Mouse (Mus musculus) ES-Bruce4 (cell line): ENCODE measurements around the gene E330021D16Rik. TPM values are rescaled to one million over a fixed set of nuclear protein-coding genes. Genes with fewer than 3 reads are reported as not detected.
A peak's percentile ranks its signal among the peaks of the same experiment; 100 is the strongest.

ENCODE experiments used
- H3K27ac ChIP-seq: 2 replicates; pipeline ENCODE4 v1.5.1; 2012; ENCODE audit warnings: low read length, inconsistent platforms; ENCODE audit not compliant: insufficient read depth
- H3K27me3 ChIP-seq: 2 replicates; pipeline ENCODE4 v1.6.1; 2012; ENCODE audit warnings: mild to moderate bottlenecking, low read length, inconsistent platforms; ENCODE audit not compliant: control insufficient read depth, poor library complexity, insufficient read depth, severe bottlenecking
- H3K36me3 ChIP-seq: 2 replicates; pipeline ENCODE4 v1.6.1; 2012; ENCODE audit warnings: inconsistent platforms, mild to moderate bottlenecking, low read length, moderate library complexity; ENCODE audit not compliant: control insufficient read depth, poor library complexity, insufficient read depth, severe bottlenecking
- H3K4me1 ChIP-seq: one replicate; pipeline ENCODE4 v1.8.1; 2011; ENCODE audit warnings: low read length; ENCODE audit not compliant: control insufficient read depth, insufficient read depth
- H3K4me3 ChIP-seq: 2 replicates; pipeline ENCODE4 v1.5.1; 2011; ENCODE audit warnings: low read depth, mild to moderate bottlenecking, low read length
- H3K9ac ChIP-seq: 2 replicates; pipeline ENCODE4 v1.6.1; 2012; ENCODE audit warnings: low read depth, mild to moderate bottlenecking, inconsistent platforms; ENCODE audit not compliant: poor library complexity, severe bottlenecking
- H3K9me3 ChIP-seq: replicated peaks from 2 replicates; pipeline ENCODE4 v1.6.1; 2012; ENCODE audit warnings: mild to moderate bottlenecking, low read length, inconsistent platforms; ENCODE audit not compliant: control insufficient read depth, poor library complexity, insufficient read depth, severe bottlenecking
- CTCF ChIP-seq: IDR thresholded peaks from one replicate; pipeline ENCODE4 v1.8.1; 2011; ENCODE audit warnings: low read depth, low read length
- EP300 ChIP-seq: IDR thresholded peaks from 2 replicates; pipeline ENCODE4 v1.6.1; 2011; ENCODE audit warnings: low read depth, low read length; ENCODE audit not compliant: insufficient read depth
- POLR2A ChIP-seq: IDR thresholded peaks from one replicate; pipeline ENCODE4 v1.8.1; 2011; ENCODE audit warnings: low read length; ENCODE audit not compliant: insufficient read depth
- polyA plus RNA-seq: library from polyadenylated mRNA; stranded (reverse); fragments of >200 nt; gene quantifications from 2 replicates; pipeline ENCODE4 v1.2.4, GENCODE M21; 2011; ENCODE audit warnings: low read depth; ENCODE audit not compliant: missing spikeins, insufficient read depth, insufficient read length

Gene E330021D16Rik
- polyA plus RNA-seq = 0.36 TPM in 1 of 2 replicates, not detected in the other

GRCm38 (mm10) chr6:136415133-136415775, at the start of gene E330021D16Rik:
TSS of gene E330021D16Rik (minus strand) at chr6:136415569.
- no peak within 1 kb of the TSS for H3K9ac ChIP-seq
- H3K4me3 ChIP-seq = no peak within 1 kb of the TSS
- TF ChIP-seq CTCF (no peak), POLR2A (no peak), EP300 (no peak)
- H3K36me3 ChIP-seq = no peaks in the 10 kb centered on the region
- H3K27me3 ChIP-seq = no peaks in the 10 kb centered on the region
- H3K27ac ChIP-seq = no peak within 1 kb of the TSS
- H3K4me1 ChIP-seq = no peaks in the 10 kb centered on the region
- H3K9me3 ChIP-seq = peaks cover 16% of the 10 kb centered on the region

GRCm38 (mm10) chr6:136465021-136465420, 49.7 kb upstream of the E330021D16Rik start:
- peaks cover 8% of the 10 kb centered on the region for H3K4me1 ChIP-seq

GRCm38 (mm10) chr6:136464121-136464621, 48.8 kb upstream of the E330021D16Rik start:
- TF ChIP-seq POLR2A (no peak), CTCF (no peak), EP300 (no peak)
- Histone ChIP-seq H3K36me3 (no peaks in the 10 kb centered on the region), H3K9ac (peak overlapping the region; percentile 7), H3K27ac (no peak overlapping the region), H3K4me1 (peaks cover 8% of the 10 kb centered on the region), H3K27me3 (no peaks in the 10 kb centered on the region), H3K9me3 (peaks cover 20% of the 10 kb centered on the region), H3K4me3 (no peak overlapping the region)

More at GRCm38 (mm10) chr6:136465021-136465420, 49.7 kb upstream of the E330021D16Rik start:
- no peak for TF ChIP-seq POLR2A
- no peak overlapping the region for H3K9ac ChIP-seq
- no peaks in the 10 kb centered on the region for H3K36me3 ChIP-seq
- no peak overlapping the region for H3K27ac ChIP-seq
- H3K9me3 ChIP-seq = peaks cover 20% of the 10 kb centered on the region
- H3K27me3 ChIP-seq = no peaks in the 10 kb centered on the region
- H3K4me3 ChIP-seq = no peak overlapping the region

GRCm38 (mm10) chr6:136463491-136463890, 48.1 kb upstream of the E330021D16Rik start:
- no peaks in the 10 kb centered on the region for H3K36me3 ChIP-seq
- H3K9ac ChIP-seq = peak overlapping the region; percentile 7
- H3K27ac ChIP-seq = no peak overlapping the region
- no peak for TF ChIP-seq CTCF
- no peak for TF ChIP-seq EP300
- TF ChIP-seq POLR2A = no peak
- peak overlapping the region; percentile 9; the same call in 1 of the 2 replicates for H3K4me3 ChIP-seq
- H3K27me3 ChIP-seq = no peaks in the 10 kb centered on the region
- peaks cover 5% of the 10 kb centered on the region for H3K4me1 ChIP-seq
- H3K9me3 ChIP-seq = peaks cover 17% of the 10 kb centered on the region

- H3K4me3 ChIP-seq = no peak overlapping the region
Observed at GRCm38 (mm10) chr6:136459156-136459555, 43.8 kb upstream of the E330021D16Rik start.

GRCm38 (mm10) chr6:136456302-136456701, 40.9 kb upstream of the E330021D16Rik start:
- no peaks in the 10 kb centered on the region for H3K36me3 ChIP-seq
- H3K9ac ChIP-seq = no peak overlapping the region
- H3K27ac ChIP-seq = no peak overlapping the region
- TF ChIP-seq POLR2A = no peak
- TF ChIP-seq EP300 = no peak
- no peak for TF ChIP-seq CTCF
- no peaks in the 10 kb centered on the region for H3K27me3 ChIP-seq
- no peak overlapping the region for H3K4me3 ChIP-seq
- H3K9me3 ChIP-seq = peaks cover 39% of the 10 kb centered on the region
- no peaks in the 10 kb centered on the region for H3K4me1 ChIP-seq

More at GRCm38 (mm10) chr6:136459156-136459555, 43.8 kb upstream of the E330021D16Rik start:
- Histone ChIP-seq H3K4me1 (peaks cover 5% of the 10 kb centered on the region), H3K27ac (no peak overlapping the region), H3K9me3 (peaks cover 19% of the 10 kb centered on the region), H3K36me3 (no peaks in the 10 kb centered on the region), H3K9ac (no peak overlapping the region), H3K27me3 (no peaks in the 10 kb centered on the region)
- TF ChIP-seq POLR2A (no peak), CTCF (no peak), EP300 (no peak)
